Mouse (Mus musculus) ES-E14 (cell line): ENCODE results near the gene Ghr.

Experiments used
- HCFC1 ChIP-seq: IDR thresholded peaks from 2 replicates; pipeline ENCODE4 v1.6.1; 2012; ENCODE audit warnings: low read length, inconsistent platforms, borderline replicate concordance; ENCODE audit not compliant: insufficient read depth
- MAFK ChIP-seq: IDR thresholded peaks from 2 replicates; pipeline ENCODE4 v1.6.1; 2014; ENCODE audit warnings: mild to moderate bottlenecking, low read depth, low read length, inconsistent platforms; ENCODE audit not compliant: insufficient read depth
- ZNF384 ChIP-seq: IDR thresholded peaks from 2 replicates; pipeline ENCODE4 v1.6.1; 2012; ENCODE audit warnings: low read depth, low read length, inconsistent platforms

GRCm38 (mm10) chr15:3512380-3512779, 70.9 kb downstream of the Ghr start:
- TF ChIP-seq MAFK (no peak), HCFC1 (no peak), ZNF384 (no peak)
